Mouse (Mus musculus): ENCODE measurements around the gene Kcnip1.

- TF ChIP-seq CTCF (IDR thresholded peaks at IDR 0.05), result no peak
- peak; percentile 82 for TF ChIP-seq EP300 (IDR thresholded peaks at IDR 0.05)
Measured at GRCm38 (mm10) chr11:33873071-33873781, 119.7 kb downstream of the Kcnip1 start.

Data from lung, postnatal 0 days (tissue).